Mouse (Mus musculus): ENCODE data around the gene Dgkd. TPM values are rescaled to one million over a fixed set of nuclear protein-coding genes. Genes with fewer than 3 reads are reported as not detected.

Gene Dgkd
- polyA plus RNA-seq, 1 experiment from 2014 or later, result 22.2 TPM

DNA sequence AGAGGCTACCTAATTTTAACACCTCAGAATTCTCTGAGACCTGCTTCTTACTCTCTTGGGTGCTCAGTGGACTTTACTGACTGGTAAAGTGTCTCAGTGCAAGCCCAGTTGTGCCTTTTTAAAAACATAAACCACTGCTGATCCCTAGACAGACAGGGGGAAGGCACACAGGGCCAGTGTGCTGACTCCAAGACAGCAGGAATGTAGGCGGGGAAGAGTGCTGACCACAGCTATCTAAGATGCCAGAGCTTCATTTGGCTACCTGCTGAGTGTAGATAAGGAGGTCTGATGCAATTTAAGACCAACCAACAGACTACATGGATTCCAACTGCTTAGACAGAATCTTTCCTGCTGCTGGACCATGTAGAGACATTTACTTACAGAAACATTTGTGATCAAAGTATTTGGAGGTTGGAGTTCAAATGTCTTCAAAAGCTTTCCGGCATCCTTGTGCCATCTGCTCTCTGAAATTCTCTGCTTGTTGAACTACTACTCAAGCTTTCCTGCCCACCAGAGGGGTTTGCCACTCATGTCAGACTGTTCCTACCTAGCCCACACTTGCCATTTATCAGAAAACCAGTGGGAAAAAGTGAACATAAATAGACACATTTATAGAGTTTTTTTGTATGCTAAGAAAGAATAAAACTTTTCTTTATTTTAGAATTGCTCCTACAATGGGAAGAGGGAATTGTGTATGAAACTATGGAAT lies 108.5 kb downstream of the Dgkd start:
- ATAC-seq (replicated peaks; ENCODE audit: insufficient number of reproducible peaks, low FRiP score, low TSS enrichment), result peak; percentile 94
- peaks cover 18% of the 10 kb centered on the region for H3K36me3 ChIP-seq (ENCODE audit: control insufficient read depth, insufficient read depth, low read length)
- WGBS (ENCODE audit: insufficient replicate concordance), result 34% methylated on average over 2 of the region's 2 CpGs

DNA sequence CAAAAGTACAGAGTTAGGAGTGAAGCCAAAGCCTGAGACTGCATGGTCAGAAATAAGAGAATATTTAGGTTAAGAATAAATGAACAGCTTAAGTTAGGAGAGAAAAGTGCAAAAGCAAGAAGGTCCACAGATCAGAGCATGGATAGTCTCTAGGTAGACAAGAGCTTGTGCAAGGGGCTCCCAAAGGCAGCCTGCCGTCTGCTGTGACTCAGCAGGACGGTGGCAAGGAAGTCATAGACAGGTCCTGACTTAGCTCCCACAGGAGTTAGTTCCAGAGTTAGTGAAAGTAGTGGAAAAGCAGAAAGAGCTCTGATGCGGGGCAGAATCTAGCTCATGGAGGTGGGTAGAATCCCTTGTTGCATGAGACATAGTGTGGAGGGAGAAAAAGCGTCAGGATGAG lies 117.3 kb downstream of the Dgkd start:
- no peak overlapping the region for H3K27ac ChIP-seq (ENCODE audit: low read depth, low read length)
- WGBS (ENCODE audit: insufficient replicate concordance), result 72% methylated on average over 4 of the region's 4 CpGs
- H3K4me2 ChIP-seq, result no peak overlapping the region
- ATAC-seq (replicated peaks; ENCODE audit: insufficient number of reproducible peaks, low FRiP score, low TSS enrichment), result no peak
- H3K4me3 ChIP-seq (ENCODE audit: low read depth, low read length), result no peak overlapping the region
- H3K4me1 ChIP-seq (ENCODE audit: control insufficient read depth, insufficient read depth, low read length), result no peaks in the 10 kb centered on the region
- H3K9me3 ChIP-seq (replicated peaks; ENCODE audit: control insufficient read depth, low read length), result no peaks in the 10 kb centered on the region
- H3K36me3 ChIP-seq (ENCODE audit: control insufficient read depth, insufficient read depth, low read length), result peaks cover 3% of the 10 kb centered on the region; the same call in 1 of the 2 replicates
- no peaks in the 10 kb centered on the region for H3K27me3 ChIP-seq (ENCODE audit: control insufficient read depth, insufficient read depth, low read length)
- H3K9ac ChIP-seq (ENCODE audit: low read depth, low read length), result no peak overlapping the region

More for the DNA sequence above, 108.5 kb downstream of the Dgkd start:
- H3K4me3 ChIP-seq (ENCODE audit: low read depth, low read length), result no peak overlapping the region
- H3K9ac ChIP-seq (ENCODE audit: low read depth, low read length), result no peak overlapping the region
- H3K27me3 ChIP-seq (ENCODE audit: control insufficient read depth, insufficient read depth, low read length), result no peaks in the 10 kb centered on the region
- peaks cover 14% of the 10 kb centered on the region for H3K4me1 ChIP-seq (ENCODE audit: control insufficient read depth, insufficient read depth, low read length)
- H3K9me3 ChIP-seq (replicated peaks; ENCODE audit: control insufficient read depth, low read length), result no peaks in the 10 kb centered on the region
- H3K27ac ChIP-seq (ENCODE audit: low read depth, low read length), result peak overlapping the region; percentile 81
- H3K4me2 ChIP-seq, result peak overlapping the region; percentile 14; the same call in 1 of the 2 replicates

DNA sequence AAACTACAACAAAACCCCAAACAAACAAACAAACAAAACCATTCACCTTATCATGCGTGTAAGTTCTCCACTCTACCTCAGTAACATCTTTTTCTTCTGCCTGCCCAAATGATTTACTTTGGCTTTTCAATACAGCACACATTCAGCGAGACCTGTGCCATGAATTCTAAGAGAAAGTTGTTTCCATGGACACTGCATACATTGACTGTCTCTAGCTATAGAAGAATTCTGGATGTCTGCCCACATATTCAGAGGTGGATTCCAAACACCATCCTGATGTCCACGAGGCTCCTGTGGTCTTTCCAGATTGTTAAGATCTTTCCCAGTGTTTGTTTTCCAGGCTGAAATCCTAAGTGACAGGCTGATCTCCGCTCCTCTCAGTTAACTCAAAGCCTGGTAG lies 129.2 kb downstream of the Dgkd start:
- H3K4me1 ChIP-seq (ENCODE audit: control insufficient read depth, insufficient read depth, low read length), result no peaks in the 10 kb centered on the region
- WGBS (ENCODE audit: insufficient replicate concordance), result 86% methylated on average over 4 of the region's 4 CpGs
- H3K4me3 ChIP-seq (ENCODE audit: low read depth, low read length), result no peak overlapping the region
- peaks cover 40% of the 10 kb centered on the region for H3K36me3 ChIP-seq (ENCODE audit: control insufficient read depth, insufficient read depth, low read length)
- H3K27me3 ChIP-seq (ENCODE audit: control insufficient read depth, insufficient read depth, low read length), result no peaks in the 10 kb centered on the region
- ATAC-seq (replicated peaks; ENCODE audit: insufficient number of reproducible peaks, low FRiP score, low TSS enrichment), result no peak
- no peak overlapping the region for H3K4me2 ChIP-seq
- H3K9ac ChIP-seq (ENCODE audit: low read depth, low read length), result no peak overlapping the region
- no peaks in the 10 kb centered on the region for H3K9me3 ChIP-seq (replicated peaks; ENCODE audit: control insufficient read depth, low read length)
- H3K27ac ChIP-seq (ENCODE audit: low read depth, low read length), result no peak overlapping the region

DNA sequence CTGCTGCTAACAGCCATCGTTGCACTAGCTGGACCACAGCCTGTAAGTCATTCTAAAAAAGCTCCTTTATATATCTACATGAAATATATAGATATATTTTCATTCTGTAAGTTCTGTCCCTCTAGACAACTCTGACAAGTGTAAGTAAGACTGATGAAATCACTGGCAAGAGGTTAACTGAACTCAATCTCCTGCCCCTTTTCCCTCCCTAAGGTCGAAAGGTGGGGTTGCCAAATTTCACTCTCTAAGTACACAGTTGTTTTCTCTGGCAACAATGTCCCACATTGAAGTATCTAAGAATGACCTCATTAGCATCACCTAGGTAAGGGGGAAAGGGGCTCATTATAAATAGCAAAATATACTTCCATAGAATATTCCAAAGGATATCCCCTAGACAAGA lies 139.6 kb downstream of the Dgkd start:
- no peak overlapping the region for H3K4me2 ChIP-seq
- no peak overlapping the region for H3K27ac ChIP-seq (ENCODE audit: low read depth, low read length)
- H3K4me3 ChIP-seq (ENCODE audit: low read depth, low read length), result no peak overlapping the region
- H3K36me3 ChIP-seq (ENCODE audit: control insufficient read depth, insufficient read depth, low read length), result peaks cover 34% of the 10 kb centered on the region
- no peaks in the 10 kb centered on the region for H3K4me1 ChIP-seq (ENCODE audit: control insufficient read depth, insufficient read depth, low read length)
- ATAC-seq (replicated peaks; ENCODE audit: insufficient number of reproducible peaks, low FRiP score, low TSS enrichment), result no peak
- H3K9ac ChIP-seq (ENCODE audit: low read depth, low read length), result no peak overlapping the region
- H3K9me3 ChIP-seq (replicated peaks; ENCODE audit: control insufficient read depth, low read length), result no peaks in the 10 kb centered on the region
- 83% methylated on average over 2 of the region's 2 CpGs for WGBS (ENCODE audit: insufficient replicate concordance)
- H3K27me3 ChIP-seq (ENCODE audit: control insufficient read depth, insufficient read depth, low read length), result no peaks in the 10 kb centered on the region

Other genes with a start within 250 kb of the Dgkd start
- gene Inpp5d, start 233.0 kb upstream of the Dgkd start, polyA plus RNA-seq (2014; fragmentation: Nextera tagmentation; extraction: Ambion mirVana), result 4.3 and 5.9 TPM in 2 replicates
- 25.1 and 30.5 TPM in 2 replicates for gene Atg16l1, start 97.4 kb upstream of the Dgkd start, polyA plus RNA-seq (2014; fragmentation: Nextera tagmentation; extraction: Ambion mirVana)
- gene Sag, start 49.6 kb upstream of the Dgkd start, polyA plus RNA-seq (2014; fragmentation: Nextera tagmentation; extraction: Ambion mirVana), result 1.2 and 1.5 TPM in 2 replicates
- 28.5 and 28.8 TPM in 2 replicates for gene Usp40, start 155.3 kb downstream of the Dgkd start, polyA plus RNA-seq (2014; fragmentation: Nextera tagmentation; extraction: Ambion mirVana)
- gene Ugt1a10, start 202.1 kb downstream of the Dgkd start, polyA plus RNA-seq (2014; fragmentation: Nextera tagmentation; extraction: Ambion mirVana), result not detected in 2 replicates
- gene Ugt1a9, start 217.5 kb downstream of the Dgkd start, polyA plus RNA-seq (2014; fragmentation: Nextera tagmentation; extraction: Ambion mirVana), result not detected in 2 replicates
- gene Ugt1a8, start 234.5 kb downstream of the Dgkd start, polyA plus RNA-seq (2014; fragmentation: Nextera tagmentation; extraction: Ambion mirVana), result not detected in 2 replicates
- 0.39 and 0.55 TPM in 2 replicates for gene Ugt1a7c, start 241.8 kb downstream of the Dgkd start, polyA plus RNA-seq (2014; fragmentation: Nextera tagmentation; extraction: Ambion mirVana)
- not detected in 2 replicates for gene Ugt1a6b, start 250.0 kb downstream of the Dgkd start, polyA plus RNA-seq (2014; fragmentation: Nextera tagmentation; extraction: Ambion mirVana)